Mouse (Mus musculus) bone marrow, adult 2 months (tissue): Measurements from ENCODE around the gene Parp6.

Source experiments
- CTCF ChIP-seq: fragments of 200-500 bp; IDR thresholded peaks from 2 replicates; pipeline ENCODE4 v1.5.1; 2011; ENCODE audit warnings: low read length, control low read depth; ENCODE audit not compliant: control insufficient read depth, insufficient read depth
- POLR2A ChIP-seq: fragments of 200-500 bp; IDR thresholded peaks from 2 replicates; pipeline ENCODE4 v1.6.1; 2011; ENCODE audit warnings: low read depth, mild to moderate bottlenecking, control low read depth, low read length, borderline replicate concordance; ENCODE audit not compliant: control insufficient read depth

DNA sequence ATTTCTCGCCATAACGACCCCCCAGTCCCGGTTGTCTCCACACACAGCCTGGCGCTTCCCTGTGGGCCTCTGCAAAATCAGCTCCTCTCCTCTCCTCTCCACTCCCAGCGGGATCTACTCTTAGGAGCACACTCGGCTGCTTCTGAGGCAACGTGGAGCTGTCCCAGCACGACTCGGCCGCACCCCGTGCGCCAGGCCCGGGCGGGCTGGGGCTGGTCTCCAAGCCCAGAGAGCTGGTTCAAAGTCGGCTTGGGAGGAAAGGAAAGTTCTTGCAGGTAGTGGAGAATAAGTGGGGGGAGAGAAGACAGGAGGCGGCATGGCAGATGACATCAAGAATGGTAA, 63.4 kb downstream of the Parp6 start:
- no peak for TF ChIP-seq CTCF
- no peak for TF ChIP-seq POLR2A
